Mouse (Mus musculus): ENCODE measurements around the gene Atp2a1.

DNA sequence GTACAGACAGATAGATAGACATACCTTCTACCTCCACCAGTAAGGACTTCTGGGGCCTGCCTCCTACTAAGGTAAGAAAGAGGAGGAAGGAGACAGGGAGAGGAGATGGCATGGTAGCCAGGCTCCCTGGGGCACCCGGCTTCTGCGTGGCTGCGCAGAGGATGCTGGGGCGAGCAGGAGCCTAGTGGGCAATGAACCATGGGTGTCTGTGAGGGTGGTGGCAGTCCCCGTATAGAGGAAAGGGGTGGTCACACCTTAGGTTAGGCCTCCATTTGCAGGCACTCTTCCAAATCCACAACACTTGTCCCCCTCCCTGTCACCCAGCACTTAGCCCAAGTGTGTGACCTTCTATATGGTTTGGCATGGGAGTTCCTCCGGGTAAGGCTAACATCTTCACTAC lies 48.2 kb downstream of the Atp2a1 start, which contains the start of gene Cd19:
- no peak for TF ChIP-seq CTCF (IDR thresholded peaks at IDR 0.05; ENCODE audit: borderline replicate concordance, control insufficient read depth, extremely low read depth, insufficient read depth, low read length, poor library complexity)
- TF ChIP-seq POLR2A (IDR thresholded peaks at IDR 0.05; ENCODE audit: control insufficient read depth, extremely low read depth, insufficient read depth, low read length, poor library complexity) = no peak
